ENCODE assay signal across 8 mouse cellular contexts in the genomic region with DNA sequence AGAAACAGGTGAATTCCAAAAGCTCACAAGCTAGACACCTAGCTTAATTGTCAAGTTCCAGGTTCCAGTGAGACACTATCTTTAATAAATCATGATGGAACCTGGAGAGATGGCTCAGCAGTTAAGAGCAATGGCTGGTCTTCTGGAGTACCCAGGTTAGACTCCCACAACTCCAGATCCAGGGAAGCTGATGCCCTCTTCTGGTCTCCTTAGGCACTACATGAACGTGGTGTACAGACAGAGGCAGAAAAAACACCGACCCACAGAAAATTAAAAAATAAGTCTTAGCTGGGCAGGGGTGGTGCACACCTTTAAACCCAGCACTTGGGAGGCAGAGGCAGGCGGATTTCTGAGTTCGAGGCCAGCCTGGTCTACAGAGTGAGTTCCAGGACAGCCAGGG.
DNase-seq lines count a peak whose midpoint lies in the region; ATAC-seq and TF ChIP-seq lines count a peak whose summit lies in the region.

No protein-coding gene starts in this region.

- peak; percentile 45; the same call in 1 of the 2 replicates for TF ChIP-seq CTCF in cerebellum, adult 2 months (IDR thresholded peaks at IDR 0.05; ENCODE audit: borderline replicate concordance, insufficient read depth, low read depth, low read length)

- no peak overlapping the region for H3K4me3 ChIP-seq in forebrain, embryonic 14.5 days (ENCODE audit: low read depth, low read length)
- H3K4me3 ChIP-seq in forebrain, embryonic 16.5 days (replicated peaks; ENCODE audit: low read length) = no peak overlapping the region
- H3K4me3 ChIP-seq in cerebellum, adult 2 months (replicated peaks; ENCODE audit: insufficient read depth, low read depth, low read length) = no peak overlapping the region
- H3K4me3 ChIP-seq in liver, embryonic 16.5 days (ENCODE audit: low read depth, low read length) = no peak overlapping the region

- H3K4me1 ChIP-seq in forebrain, embryonic 14.5 days (ENCODE audit: control insufficient read depth, insufficient read depth, low read length) = peaks cover 9% of the 10 kb centered on the region; the same call in 1 of the 2 replicates
- peaks cover 12% of the 10 kb centered on the region; the same call in 1 of the 2 replicates for H3K4me1 ChIP-seq in forebrain, embryonic 16.5 days (replicated peaks; ENCODE audit: control insufficient read depth, insufficient read depth, low read length)
- H3K4me1 ChIP-seq in cerebellum, adult 2 months (ENCODE audit: control insufficient read depth, insufficient read depth, low read length) = 0 out of 2 replicates have a peak, but pooled peaks cover 5% of the 10 kb centered on the region
- H3K4me1 ChIP-seq in liver, embryonic 16.5 days (ENCODE audit: control insufficient read depth, low read depth, low read length) = peaks cover 25% of the 10 kb centered on the region

- DNase-seq in forebrain, embryonic 14.5 days (ENCODE audit: low spot score) = peak; percentile 63
- DNase-seq in ovary, postnatal 14 days (ENCODE audit: low spot score) = peak; percentile 33
- no peak for DNase-seq in ovary, postnatal 10 days (ENCODE audit: low spot score)
- DNase-seq in cerebellum, adult 2 months = peak; percentile 56 to 62
- peak; percentile 64 for DNase-seq in thymus, postnatal 14 days

- H3K4me2 ChIP-seq in forebrain, embryonic 14.5 days (ENCODE audit: low read length) = no peak overlapping the region
- H3K4me2 ChIP-seq in forebrain, embryonic 16.5 days (ENCODE audit: low read length) = no peak overlapping the region
- peak overlapping the region; percentile 43; the same call in 1 of the 2 replicates for H3K4me2 ChIP-seq in liver, embryonic 16.5 days (ENCODE audit: low read depth, low read length)

- H3K9me3 ChIP-seq in forebrain, embryonic 14.5 days (replicated peaks; ENCODE audit: control insufficient read depth, low read length) = no peaks in the 10 kb centered on the region
- H3K9me3 ChIP-seq in forebrain, embryonic 16.5 days (ENCODE audit: control insufficient read depth, low read length) = no peaks in the 10 kb centered on the region
- no peaks in the 10 kb centered on the region for H3K9me3 ChIP-seq in liver, embryonic 16.5 days (replicated peaks; ENCODE audit: control insufficient read depth, low read length)

- H3K36me3 ChIP-seq in forebrain, embryonic 14.5 days (ENCODE audit: control insufficient read depth, insufficient read depth, low read length) = no peaks in the 10 kb centered on the region
- H3K36me3 ChIP-seq in forebrain, embryonic 16.5 days (ENCODE audit: control insufficient read depth, insufficient read depth) = no peaks in the 10 kb centered on the region
- no peaks in the 10 kb centered on the region for H3K36me3 ChIP-seq in liver, embryonic 16.5 days (ENCODE audit: control insufficient read depth, insufficient read depth)

- no peak overlapping the region for H3K27ac ChIP-seq in forebrain, embryonic 14.5 days (ENCODE audit: low read depth, low read length)
- H3K27ac ChIP-seq in forebrain, embryonic 16.5 days (ENCODE audit: low read length) = no peak overlapping the region
- H3K27ac ChIP-seq in cerebellum, adult 2 months (ENCODE audit: insufficient read depth, low read length) = no peak overlapping the region
- H3K27ac ChIP-seq in liver, embryonic 16.5 days (ENCODE audit: low read length) = no peak overlapping the region

- ATAC-seq in forebrain, embryonic 14.5 days = no peak
- ATAC-seq in forebrain, embryonic 16.5 days = no peak
- ATAC-seq in hematopoietic stem cell, adult 5-6 weeks (replicated peaks in 1 of 2; ENCODE audit: insufficient read depth in 1 of 2, low FRiP score in 2 of 2, low TSS enrichment in 1 of 2, low read depth in 1 of 2, poor library complexity in 2 of 2, severe bottlenecking in 2 of 2) = peak; percentile 39 to 46; a peak in 2 of 4 replicates
- 0 out of 2 replicates have a peak, but pooled peaks have one; percentile 20 for ATAC-seq in liver, embryonic 16.5 days (ENCODE audit: low read depth)

- no peak overlapping the region for H3K9ac ChIP-seq in forebrain, embryonic 14.5 days (ENCODE audit: low read length)
- no peak overlapping the region for H3K9ac ChIP-seq in forebrain, embryonic 16.5 days (replicated peaks; ENCODE audit: low read depth, low read length)
- H3K9ac ChIP-seq in liver, embryonic 16.5 days (ENCODE audit: low read depth, low read length) = 0 out of 2 replicates have a peak overlapping the region, but pooled peaks have one; percentile 20

- H3K27me3 ChIP-seq in forebrain, embryonic 14.5 days (replicated peaks; ENCODE audit: control insufficient read depth, insufficient read depth, low read length) = no peaks in the 10 kb centered on the region
- H3K27me3 ChIP-seq in forebrain, embryonic 16.5 days (replicated peaks; ENCODE audit: control insufficient read depth, insufficient read depth, low read length) = no peaks in the 10 kb centered on the region
- H3K27me3 ChIP-seq in cerebellum, adult 2 months (ENCODE audit: control insufficient read depth, insufficient read depth, low read length) = no peaks in the 10 kb centered on the region
- H3K27me3 ChIP-seq in liver, embryonic 16.5 days (ENCODE audit: control insufficient read depth, insufficient read depth, low read depth, low read length) = no peaks in the 10 kb centered on the region

- no peak for TF ChIP-seq POLR2A in cerebellum, adult 2 months (IDR thresholded peaks at IDR 0.05; ENCODE audit: borderline replicate concordance, insufficient read depth, low read length)

- 44% methylated on average over 4 of the region's 4 CpGs for WGBS in forebrain, embryonic 14.5 days
- 37% methylated on average over 4 of the region's 4 CpGs for WGBS in forebrain, embryonic 16.5 days
- 45% methylated on average over 4 of the region's 4 CpGs for WGBS in cerebellum, adult 2 months
- 13% methylated on average over 4 of the region's 4 CpGs for WGBS in liver, embryonic 16.5 days (ENCODE audit: insufficient replicate concordance)

Comparison
In these comparisons a context has a peak if more than half of its experiments do, and no peak if none do; other contexts are left out.
1. ATAC-seq: peak in hematopoietic stem cell, adult 5-6 weeks (2 of 2) and liver, embryonic 16.5 days (single experiment); none in forebrain, embryonic 14.5 days (single experiment) and forebrain, embryonic 16.5 days (single experiment).